Mouse (Mus musculus): ENCODE data around the gene Sephs2. TPM values are rescaled to one million over a fixed set of nuclear protein-coding genes. Genes with fewer than 3 reads are reported as not detected.

Gene Sephs2
- 28.4 and 29.9 TPM in 2 replicates for polyA plus RNA-seq (2012; rRNA removed)

GRCm38 (mm10) chr7:127273925-127274789 is at the start of gene Sephs2:
TSS of gene Sephs2 (minus strand) at chr7:127274055.

GRCm38 (mm10) chr7:127296098-127296497 is 22.2 kb upstream of the Sephs2 start, which contains the start of gene Itgal:
TSS of gene Itgal (plus strand) at chr7:127296260.

GRCm38 (mm10) chr7:127260309-127261111 is 13.3 kb downstream of the Sephs2 start, which contains the start of gene Dctpp1:
TSS of gene Dctpp1 (minus strand) at chr7:127260709.

GRCm38 (mm10) chr7:127243870-127244657 is 29.8 kb downstream of the Sephs2 start, which contains the start of gene Zfp771:
TSS of gene Zfp771 (plus strand) at chr7:127244274.

GRCm38 (mm10) chr7:127232622-127233367 is 41.1 kb downstream of the Sephs2 start, which contains the start of the genes Zfp553 and Sept1:
TSS of gene Zfp553 (plus strand) at chr7:127233061.
TSS of gene Sept1 (minus strand) at chr7:127233130.

Other genes starting within 250 kb of the Sephs2 start
- 223 and 252 TPM in 2 replicates for gene Maz, start 247.0 kb downstream of the Sephs2 start, polyA plus RNA-seq (2012; rRNA removed)
- 12.1 and 14.6 TPM in 2 replicates for gene Kif22, start 231.6 kb downstream of the Sephs2 start, polyA plus RNA-seq (2012; rRNA removed)
- 0.20 TPM in 1 of 2 replicates, not detected in the other for gene Zg16, start 186.7 kb downstream of the Sephs2 start, polyA plus RNA-seq (2012; rRNA removed)
- 1.6 and 1.7 TPM in 2 replicates for gene AI467606, start 182.7 kb downstream of the Sephs2 start, polyA plus RNA-seq (2012; rRNA removed)
- gene Qprt, start 151.8 kb downstream of the Sephs2 start, polyA plus RNA-seq (2012; rRNA removed) = 0.63 and 1.0 TPM in 2 replicates
- 0.06 and 0.08 TPM in 2 replicates for gene Spn, start 136.2 kb downstream of the Sephs2 start, polyA plus RNA-seq (2012; rRNA removed)
- 112 and 116 TPM in 2 replicates for gene Cd2bp2, start 78.0 kb downstream of the Sephs2 start, polyA plus RNA-seq (2012; rRNA removed)
- gene Tbc1d10b, start 65.6 kb downstream of the Sephs2 start, polyA plus RNA-seq (2012; rRNA removed) = 57.6 and 57.8 TPM in 2 replicates
- 1.7 and 214 TPM in 2 replicates for gene Mylpf, start 65.2 kb downstream of the Sephs2 start, polyA plus RNA-seq (2012; rRNA removed)
- 26.0 and 27.8 TPM in 2 replicates for gene Zfp553, start 41.0 kb downstream of the Sephs2 start, polyA plus RNA-seq (2012; rRNA removed)
- gene Sept1, start 40.9 kb downstream of the Sephs2 start, polyA plus RNA-seq (2012; rRNA removed) = 14.8 and 15.4 TPM in 2 replicates
- gene Zfp771, start 29.8 kb downstream of the Sephs2 start, polyA plus RNA-seq (2012; rRNA removed) = 96.1 and 100 TPM in 2 replicates
- gene Dctpp1, start 13.3 kb downstream of the Sephs2 start, polyA plus RNA-seq (2012; rRNA removed) = 87.3 and 95.0 TPM in 2 replicates
- gene Itgal, start 22.2 kb upstream of the Sephs2 start, polyA plus RNA-seq (2012; rRNA removed) = 0.47 and 0.57 TPM in 2 replicates
- 26.9 and 27.0 TPM in 2 replicates for gene Zfp768, start 71.5 kb upstream of the Sephs2 start, polyA plus RNA-seq (2012; rRNA removed)
- 6.8 and 7.0 TPM in 2 replicates for gene Zfp747, start 102.0 kb upstream of the Sephs2 start, polyA plus RNA-seq (2012; rRNA removed)
- 3.2 and 3.4 TPM in 2 replicates for gene 9130019O22Rik, start 113.1 kb upstream of the Sephs2 start, polyA plus RNA-seq (2012; rRNA removed)
- gene E430018J23Rik, start 119.6 kb upstream of the Sephs2 start, polyA plus RNA-seq (2012; rRNA removed) = 5.2 and 5.5 TPM in 2 replicates
- 3.9 and 4.6 TPM in 2 replicates for gene Zfp764, start 132.8 kb upstream of the Sephs2 start, polyA plus RNA-seq (2012; rRNA removed)
- 17.7 and 18.9 TPM in 2 replicates for gene Zfp688, start 148.0 kb upstream of the Sephs2 start, polyA plus RNA-seq (2012; rRNA removed)
- gene Zfp689, start 175.1 kb upstream of the Sephs2 start, polyA plus RNA-seq (2012; rRNA removed) = 9.2 and 10.9 TPM in 2 replicates
- gene Prr14, start 185.6 kb upstream of the Sephs2 start, polyA plus RNA-seq (2012; rRNA removed) = 54.7 and 57.7 TPM in 2 replicates
- gene Fbrs, start 205.1 kb upstream of the Sephs2 start, polyA plus RNA-seq (2012; rRNA removed) = 18.1 and 24.0 TPM in 2 replicates
- gene Srcap, start 237.9 kb upstream of the Sephs2 start, polyA plus RNA-seq (2012; rRNA removed) = 15.5 and 19.3 TPM in 2 replicates
- gene Gm42715, start 245.5 kb upstream of the Sephs2 start, polyA plus RNA-seq (2012; rRNA removed) = 13.4 and 14.3 TPM in 2 replicates

All from central nervous system, embryonic 18 days (tissue).